Mouse (Mus musculus): ENCODE results near the gene Sval3. TPM values are rescaled to one million over a fixed set of nuclear protein-coding genes. Genes with fewer than 3 reads are reported as not detected.

Gene Sval3
- not detected in 2 replicates for polyA plus RNA-seq (2012; ENCODE audit: insufficient read depth, insufficient read length, missing spikeins)

DNA sequence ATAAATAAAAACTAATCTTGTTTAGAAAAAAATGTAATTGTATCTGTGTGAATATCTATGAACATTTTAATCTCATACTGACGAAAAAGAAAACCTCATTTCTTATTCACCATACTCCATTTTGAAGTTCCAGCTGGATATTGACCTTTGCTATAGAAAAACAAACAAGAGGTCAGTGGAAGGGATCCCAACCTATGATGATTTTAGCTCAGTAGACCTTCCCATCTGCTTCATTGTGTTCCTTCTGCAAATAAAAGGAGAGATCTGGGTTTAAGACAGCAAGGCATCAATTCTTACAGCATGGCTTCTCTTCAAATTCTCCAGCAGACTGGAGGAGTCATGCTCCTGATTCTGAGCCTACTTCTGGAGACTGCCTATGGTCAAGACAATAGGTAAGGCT, at the start of gene Sval3:
Gene Sval3 (plus strand): TSS at position 301 of the 400 bp plus-strand sequence.
- Histone ChIP-seq H3K4me1 (ENCODE audit: control insufficient read depth, insufficient read depth, insufficient read length, low read length) (no peaks in the 10 kb centered on the region), H3K4me3 (ENCODE audit: insufficient read depth, low read depth, low read length) (no peak within 1 kb of the TSS), H3K27ac (replicated peaks; ENCODE audit: low read depth, low read length) (no peak within 1 kb of the TSS)

DNA sequence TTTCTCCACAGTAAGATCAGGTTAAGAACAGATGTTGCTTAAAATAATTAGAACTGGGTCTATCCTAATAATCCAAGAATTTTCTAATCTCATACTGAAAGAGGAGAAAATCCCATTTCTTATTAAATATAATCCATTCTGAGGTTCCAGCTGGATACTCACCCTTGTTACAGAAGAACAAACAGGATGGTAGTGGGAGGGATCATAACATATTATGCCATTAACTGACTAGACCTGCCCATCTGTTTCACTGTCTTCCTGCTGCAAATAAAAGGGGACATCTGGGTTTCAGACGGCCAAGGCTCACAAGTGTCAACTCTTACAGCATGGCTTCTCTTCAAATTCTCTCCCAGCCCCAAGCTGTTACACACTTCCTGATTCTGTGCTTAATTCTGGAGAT, 16.6 kb upstream of the Sval3 start, which contains the start of gene Sval1:
Gene Sval1 (plus strand): TSS at position 301 of the 400 bp plus-strand sequence.
- H3K4me3 ChIP-seq (ENCODE audit: insufficient read depth, low read depth, low read length): no peak within 1 kb of the TSS
- no peak within 1 kb of the TSS for H3K27ac ChIP-seq (replicated peaks; ENCODE audit: low read depth, low read length)
- no peaks in the 10 kb centered on the region for H3K4me1 ChIP-seq (ENCODE audit: control insufficient read depth, insufficient read depth, insufficient read length, low read length)

Other genes with a start within 250 kb of the Sval3 start
- gene Olfr459, start 193.0 kb upstream of the Sval3 start, polyA plus RNA-seq (2012; ENCODE audit: insufficient read depth, insufficient read length, missing spikeins): not detected in 2 replicates
- gene Pip, start 120.6 kb upstream of the Sval3 start, polyA plus RNA-seq (2012; ENCODE audit: insufficient read depth, insufficient read length, missing spikeins): not detected in 2 replicates
- gene Sval2, start 115.2 kb upstream of the Sval3 start, polyA plus RNA-seq (2012; ENCODE audit: insufficient read depth, insufficient read length, missing spikeins): not detected in 2 replicates
- not detected in 2 replicates for gene Sval1, start 16.5 kb upstream of the Sval3 start, polyA plus RNA-seq (2012; ENCODE audit: insufficient read depth, insufficient read length, missing spikeins)
- not detected in 2 replicates for gene Sva, start 70.3 kb downstream of the Sval3 start, polyA plus RNA-seq (2012; ENCODE audit: insufficient read depth, insufficient read length, missing spikeins)
- gene Tas2r139, start 172.8 kb downstream of the Sval3 start, polyA plus RNA-seq (2012; ENCODE audit: insufficient read depth, insufficient read length, missing spikeins): not detected in 2 replicates
- not detected in 2 replicates for gene Tas2r144, start 247.2 kb downstream of the Sval3 start, polyA plus RNA-seq (2012; ENCODE audit: insufficient read depth, insufficient read length, missing spikeins)

All from brown adipose tissue, adult 24 weeks (tissue).